Mouse (Mus musculus): Measurements from ENCODE around the gene 2900026A02Rik. TPM values are rescaled to one million over a fixed set of nuclear protein-coding genes. Genes with fewer than 3 reads are reported as not detected.
A peak's percentile ranks its signal among the peaks of the same experiment; 100 is the strongest.

Gene 2900026A02Rik
- total RNA-seq, 2 experiments from 2014 or later, result 21.3 to 25.8 TPM

DNA sequence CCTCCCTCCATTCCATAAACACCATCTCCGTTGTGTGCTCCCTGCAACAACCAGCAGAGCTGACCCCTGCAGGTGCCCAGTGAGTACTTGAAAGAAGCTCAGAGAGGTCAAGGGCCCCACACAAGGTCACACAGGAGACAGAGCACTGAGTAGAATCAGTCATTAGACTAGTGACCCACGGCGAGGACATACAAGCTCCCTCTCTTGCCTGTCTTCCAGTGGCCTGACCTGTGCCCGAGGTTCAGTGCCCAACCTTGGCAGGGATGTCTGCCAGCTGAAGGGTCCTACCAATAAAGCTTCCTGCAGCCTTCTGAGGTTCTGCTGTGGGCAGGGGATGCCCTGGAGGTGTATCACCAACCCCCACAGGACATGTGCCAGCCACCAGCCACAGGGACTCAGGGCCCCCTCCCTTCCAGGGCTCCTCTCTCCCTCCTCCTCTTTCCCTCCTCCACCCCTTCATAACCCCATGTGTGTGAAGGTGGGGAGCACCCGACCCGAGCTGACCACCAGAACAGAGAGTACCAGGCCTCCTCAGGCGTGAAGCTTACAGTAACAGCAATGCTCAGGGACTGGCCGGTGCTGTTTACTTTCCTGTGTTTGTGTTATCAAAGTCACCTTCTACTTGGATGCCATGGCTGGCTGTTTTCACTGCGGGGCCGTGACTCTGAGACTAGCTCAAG is 8.7 kb downstream of the 2900026A02Rik start:
- no peak for DNase-seq (ENCODE audit: low spot score)

DNA sequence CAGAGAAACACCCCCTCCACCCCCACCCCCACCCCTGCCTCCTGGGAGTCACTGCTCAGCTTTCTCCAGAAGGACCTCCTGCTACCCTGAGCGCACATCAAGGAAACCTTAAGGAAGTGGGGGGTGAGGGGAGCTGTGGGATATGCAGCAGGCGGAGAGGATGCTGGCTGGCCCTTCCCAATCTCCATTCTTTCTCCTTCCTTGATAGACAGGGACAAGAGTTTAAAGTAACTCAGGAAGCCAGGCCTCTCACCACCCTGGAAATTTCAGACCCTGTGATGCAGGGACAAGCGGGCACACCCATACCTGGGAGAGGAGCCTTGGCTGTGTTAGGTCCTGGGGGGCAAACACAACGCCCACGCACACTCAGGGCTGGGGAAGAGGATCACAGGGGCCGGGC is 10.7 kb downstream of the 2900026A02Rik start:
- no peak for DNase-seq (ENCODE audit: low spot score)

DNA sequence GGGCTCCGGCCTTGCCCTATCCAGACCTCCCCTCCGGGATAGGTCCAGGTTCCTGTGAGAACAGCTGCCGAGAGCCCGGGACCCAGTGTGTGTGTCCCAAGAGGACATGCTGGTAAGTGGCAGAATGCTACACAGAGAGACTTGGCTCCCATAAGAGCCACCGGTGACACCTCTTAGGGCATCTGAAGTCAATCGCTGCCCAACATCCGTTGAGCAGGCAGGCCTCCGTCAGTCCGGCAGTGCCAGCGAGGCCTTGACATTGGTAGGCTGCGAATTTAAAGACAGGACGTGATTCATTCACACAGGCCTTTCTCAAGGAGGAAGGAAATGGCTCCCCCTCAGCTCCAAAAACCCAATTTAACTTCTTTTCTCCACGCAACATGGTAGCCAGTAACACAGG is 11.1 kb downstream of the 2900026A02Rik start:
- DNase-seq (ENCODE audit: low spot score), result no peak

DNA sequence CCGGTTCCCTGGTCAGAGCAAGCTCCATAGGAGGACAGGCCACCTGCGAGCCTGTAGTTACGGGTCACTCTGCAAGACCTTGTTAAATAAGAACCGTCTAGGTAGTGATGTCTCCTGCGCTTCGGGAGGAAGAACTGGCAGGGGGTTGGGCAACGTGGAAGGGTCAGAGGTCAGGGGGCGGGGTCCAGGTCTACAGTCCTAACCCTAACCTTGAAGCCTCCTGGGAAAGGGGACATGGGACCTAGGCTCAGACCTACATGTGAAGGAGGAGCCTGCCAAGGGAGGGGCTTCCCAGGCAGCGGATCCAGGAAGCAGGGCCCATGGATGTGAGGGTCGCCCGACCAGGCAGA is 11.7 kb downstream of the 2900026A02Rik start:
- no peak for DNase-seq (ENCODE audit: low spot score)

DNA sequence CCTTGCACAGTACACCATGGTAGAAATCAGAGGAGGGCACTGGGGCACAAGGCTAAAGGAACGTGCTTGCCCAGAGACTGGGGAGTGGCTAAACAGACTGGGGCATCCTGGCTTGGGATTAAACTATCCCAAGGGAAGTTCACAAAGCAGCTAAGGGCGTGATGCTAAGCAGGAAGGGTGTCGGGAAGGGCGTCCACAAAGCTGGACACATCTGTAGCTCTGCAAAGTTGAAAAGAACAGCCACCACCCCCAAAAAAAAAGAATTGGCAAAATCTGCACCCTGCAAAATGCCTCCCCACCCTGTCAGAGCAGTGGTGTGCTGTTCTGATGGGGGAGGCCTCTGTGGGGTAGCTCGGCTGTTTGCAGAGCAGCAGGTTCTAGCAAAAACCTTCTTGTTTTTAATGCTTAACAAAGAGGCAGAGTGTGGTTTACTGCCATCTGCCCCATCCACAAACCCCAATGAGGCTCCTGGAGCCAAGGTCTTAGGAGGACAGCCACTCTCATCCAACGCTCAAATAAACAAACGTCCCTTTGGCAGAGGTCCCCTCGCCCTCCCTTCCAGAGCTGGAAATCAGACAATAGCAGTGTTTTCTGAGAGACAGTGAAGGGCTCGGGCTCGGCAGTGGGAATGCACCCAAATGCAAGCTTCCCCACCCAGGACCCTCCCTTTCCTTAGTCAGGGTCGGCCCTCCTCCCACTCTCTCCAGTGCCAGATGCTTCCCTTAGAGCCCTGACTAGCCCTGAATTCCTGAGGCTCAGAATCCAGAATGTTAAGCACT is 12.2 kb downstream of the 2900026A02Rik start:
- DNase-seq (ENCODE audit: low spot score), result peak; percentile 86

DNA sequence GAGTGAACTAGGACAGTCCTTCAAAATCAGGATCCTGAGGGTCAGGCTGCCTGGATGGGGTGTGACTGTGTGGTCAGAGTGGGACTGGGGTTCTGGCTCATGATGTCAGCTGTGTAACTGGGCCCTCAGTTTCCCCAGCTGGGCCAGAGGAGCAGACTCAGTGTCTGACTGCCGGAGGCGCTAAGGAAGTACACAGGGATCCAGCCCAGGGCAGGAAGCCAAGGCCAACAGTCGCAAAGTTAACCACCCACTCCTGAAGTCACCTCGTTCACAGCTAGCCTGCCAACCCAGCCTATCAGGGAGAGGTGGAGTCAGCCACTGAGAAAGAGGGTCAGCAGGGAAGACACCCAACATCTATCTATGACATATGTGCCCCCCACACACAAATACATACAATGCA is 13.0 kb downstream of the 2900026A02Rik start:
- peak; percentile 63 for DNase-seq (ENCODE audit: low spot score)

DNA sequence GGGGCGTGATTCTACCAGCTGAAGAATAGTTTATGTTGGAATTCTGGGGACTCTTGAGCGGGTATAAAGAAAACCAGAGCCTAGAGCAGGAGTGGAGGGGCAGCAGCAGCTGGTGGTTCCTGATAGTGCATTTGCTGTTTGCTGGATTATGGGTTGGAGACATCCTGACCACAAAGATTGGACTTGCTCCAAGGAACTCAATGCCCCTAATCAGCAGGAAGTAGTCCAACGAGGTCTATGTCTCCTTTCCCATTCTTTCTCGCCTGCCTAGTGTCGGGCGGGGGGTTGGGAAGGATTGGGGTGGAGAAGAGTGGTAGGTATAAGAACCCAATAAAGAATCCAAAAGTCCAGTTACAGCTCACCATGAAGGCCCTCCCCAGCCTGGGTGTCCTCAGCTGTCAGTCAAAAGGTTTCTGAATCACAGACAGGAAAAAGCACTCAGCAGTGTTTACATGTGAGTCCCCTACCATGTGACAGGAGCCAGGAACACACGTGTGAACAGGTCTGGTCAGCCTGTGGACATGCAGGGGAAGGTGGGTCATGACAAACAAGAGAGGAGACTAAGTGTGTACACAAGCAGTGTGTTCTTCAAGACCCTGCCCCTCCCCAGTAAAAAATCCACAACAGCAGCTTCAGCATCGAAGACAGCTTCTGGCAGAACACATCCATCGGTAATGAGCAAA is 14.2 kb downstream of the 2900026A02Rik start:
- DNase-seq (ENCODE audit: low spot score), result no peak

DNA sequence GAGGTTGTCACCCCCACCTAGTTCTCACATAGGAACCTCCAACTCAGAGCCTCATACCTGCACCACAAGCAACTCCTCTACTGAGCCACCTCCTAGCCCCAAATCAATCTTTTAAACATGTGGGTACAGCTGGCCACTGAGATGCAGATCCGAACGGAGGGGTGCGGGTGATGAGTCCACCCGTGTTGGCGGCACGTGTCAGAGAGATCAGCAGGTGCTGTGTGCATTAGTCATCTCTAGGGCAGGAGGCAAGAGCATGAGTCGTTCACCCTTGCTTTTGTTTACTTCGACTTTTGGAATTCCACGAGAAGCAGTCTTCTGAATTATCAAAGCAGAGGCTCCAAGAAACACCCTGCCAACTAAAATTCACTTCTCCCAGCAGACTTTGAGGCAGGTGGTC is 16.8 kb downstream of the 2900026A02Rik start:
- no peak for DNase-seq (ENCODE audit: low spot score)

DNA sequence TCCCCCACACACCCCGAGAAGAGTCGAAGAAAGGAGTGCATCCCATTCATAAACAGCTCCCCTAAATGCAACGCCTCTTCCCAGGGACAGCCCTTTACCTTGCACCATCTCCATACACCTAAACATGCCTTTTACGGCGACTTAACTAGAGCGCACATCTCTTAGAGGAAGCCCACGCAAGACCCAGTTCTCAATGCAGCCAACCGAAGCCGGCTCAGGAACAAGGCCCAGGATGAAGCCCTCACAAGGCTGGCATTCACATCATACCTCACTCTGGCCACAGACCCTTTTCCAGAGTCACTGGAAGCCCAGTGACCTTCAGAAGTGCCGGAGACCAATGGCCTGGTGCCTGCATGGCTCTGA is 21.3 kb downstream of the 2900026A02Rik start:
- DNase-seq (ENCODE audit: low spot score), result no peak

DNA sequence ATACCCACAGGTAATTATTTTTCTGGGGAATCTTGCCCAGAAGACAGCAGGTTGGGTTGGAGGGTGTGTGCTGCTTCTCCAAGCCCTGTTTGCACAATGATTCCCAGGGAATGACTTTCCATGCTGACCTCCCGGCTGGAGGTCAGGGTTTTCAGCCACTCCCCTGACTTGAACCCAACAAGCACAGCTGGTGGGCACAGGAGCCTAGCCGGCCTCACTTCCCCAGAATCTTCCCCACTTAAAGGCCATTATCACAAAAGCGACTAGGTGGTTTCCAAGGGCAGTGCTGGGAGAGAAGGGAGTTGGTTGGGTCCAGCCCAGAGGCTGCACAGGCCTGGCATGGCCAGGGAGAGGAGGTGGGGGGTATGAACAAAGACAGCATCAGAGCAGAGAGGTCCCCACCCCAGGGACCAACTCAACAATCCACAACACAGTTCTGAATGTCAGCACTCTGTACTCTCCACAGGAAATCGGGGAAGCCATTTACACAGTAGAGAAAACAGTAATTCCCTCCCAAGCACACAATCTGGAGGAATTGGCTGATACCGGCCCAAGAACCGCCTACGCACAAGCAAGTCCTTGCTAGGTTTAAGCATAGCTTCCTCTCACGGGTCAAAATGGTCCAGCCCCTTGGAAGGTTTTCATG is 21.8 kb downstream of the 2900026A02Rik start:
- no peak for DNase-seq (ENCODE audit: low spot score)

DNA sequence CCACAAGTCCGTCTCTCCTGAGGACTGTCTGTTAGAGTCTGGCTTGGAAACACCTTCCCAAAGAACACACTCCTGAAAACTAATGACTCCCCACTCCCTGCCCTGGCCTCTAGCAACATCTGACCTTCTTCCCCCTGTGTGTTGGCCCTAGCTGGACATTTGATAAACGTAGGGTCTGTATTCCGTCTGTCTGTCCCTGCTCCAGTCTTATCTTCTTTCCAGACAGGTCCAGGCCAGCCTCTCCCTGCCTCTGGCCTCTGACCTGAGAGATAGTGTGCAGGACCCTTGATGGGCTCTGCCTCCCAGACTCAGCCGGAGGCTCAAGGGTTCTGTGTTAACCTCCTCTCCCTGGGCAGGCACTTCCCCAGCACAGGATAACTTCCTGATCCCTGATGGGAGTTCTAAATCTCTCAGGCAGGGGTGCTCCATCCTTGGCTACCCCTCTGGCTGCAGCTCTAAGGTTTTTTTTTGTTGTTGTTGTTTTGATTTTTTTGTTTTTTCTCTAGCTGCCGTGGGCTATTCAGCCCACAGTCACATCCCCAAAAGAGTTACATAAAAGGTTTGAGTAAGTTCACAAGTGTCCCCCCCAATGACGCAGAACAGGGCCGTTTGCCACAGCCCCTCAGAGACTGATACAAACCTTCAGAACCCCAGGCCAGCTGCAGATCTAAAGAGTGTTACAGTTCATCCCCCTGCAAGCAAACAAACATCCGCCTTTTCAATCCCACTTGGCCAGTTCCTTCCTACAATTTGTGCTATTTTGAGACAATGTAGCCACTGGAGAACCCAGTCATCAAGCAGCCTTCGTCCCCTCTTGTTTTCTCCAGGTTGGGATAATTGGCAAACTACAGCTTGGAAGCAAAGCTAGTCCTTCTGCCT is 23.9 kb downstream of the 2900026A02Rik start:
- no peak for DNase-seq (ENCODE audit: low spot score)

DNA sequence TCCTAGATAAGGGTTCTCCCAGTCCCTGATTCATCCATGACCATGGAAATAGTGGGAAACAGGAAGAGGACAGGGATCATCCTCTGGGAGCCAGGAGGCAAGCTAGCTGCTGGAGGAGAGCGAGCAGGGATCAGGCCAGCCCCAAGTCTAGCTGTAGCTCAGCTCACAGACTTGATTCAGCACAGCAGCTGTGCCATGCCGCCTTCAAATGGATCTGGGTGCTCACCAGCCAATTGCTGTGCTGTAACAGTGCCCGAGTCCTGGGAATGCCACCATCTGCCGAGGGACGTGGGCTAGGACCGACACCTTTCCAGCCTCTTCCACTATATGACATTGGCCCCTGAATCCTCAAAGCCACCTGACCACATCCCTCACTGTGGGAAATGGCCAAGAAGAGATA is 25.1 kb downstream of the 2900026A02Rik start:
- DNase-seq (ENCODE audit: low spot score), result no peak

DNA sequence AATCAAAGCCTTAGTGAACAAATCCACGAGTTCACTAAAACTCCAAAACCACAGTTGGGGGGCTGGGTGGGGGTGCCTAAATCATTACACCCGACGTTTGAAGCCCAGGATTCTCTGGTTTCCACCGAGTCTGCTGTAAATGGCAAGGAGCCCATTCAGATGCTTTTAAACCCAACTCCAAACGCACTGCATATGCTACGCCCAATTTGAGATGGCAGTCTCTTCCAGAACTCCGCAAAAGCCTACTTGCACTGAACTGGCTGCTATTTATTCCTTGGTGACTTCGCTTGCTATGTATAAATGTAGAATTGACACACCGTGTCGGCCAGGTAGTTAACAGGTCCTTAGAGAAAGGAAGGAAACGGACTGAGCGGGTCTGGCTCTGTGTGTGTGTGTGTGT is 25.6 kb downstream of the 2900026A02Rik start:
- DNase-seq (ENCODE audit: low spot score), result no peak

DNA sequence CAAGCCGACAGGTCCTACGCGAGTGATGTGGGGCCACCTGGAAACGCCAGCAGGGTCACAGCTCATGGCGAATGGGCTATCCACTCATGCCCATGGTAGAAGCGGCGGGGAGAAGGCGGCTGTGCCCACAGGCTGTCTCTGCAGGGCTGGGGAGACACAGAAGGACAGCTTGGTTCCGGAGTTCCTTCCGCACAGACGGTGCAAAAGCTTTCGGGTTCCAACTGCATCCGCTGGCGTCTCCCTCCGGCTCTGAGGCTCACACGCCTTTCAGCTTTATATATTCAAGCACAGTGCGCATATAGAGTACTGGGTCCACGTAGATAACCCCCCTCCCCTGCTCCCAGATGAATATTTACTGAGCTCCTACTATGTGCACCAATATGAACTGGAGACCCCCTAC is 27.3 kb downstream of the 2900026A02Rik start:
- no peak for DNase-seq (ENCODE audit: low spot score)

DNA sequence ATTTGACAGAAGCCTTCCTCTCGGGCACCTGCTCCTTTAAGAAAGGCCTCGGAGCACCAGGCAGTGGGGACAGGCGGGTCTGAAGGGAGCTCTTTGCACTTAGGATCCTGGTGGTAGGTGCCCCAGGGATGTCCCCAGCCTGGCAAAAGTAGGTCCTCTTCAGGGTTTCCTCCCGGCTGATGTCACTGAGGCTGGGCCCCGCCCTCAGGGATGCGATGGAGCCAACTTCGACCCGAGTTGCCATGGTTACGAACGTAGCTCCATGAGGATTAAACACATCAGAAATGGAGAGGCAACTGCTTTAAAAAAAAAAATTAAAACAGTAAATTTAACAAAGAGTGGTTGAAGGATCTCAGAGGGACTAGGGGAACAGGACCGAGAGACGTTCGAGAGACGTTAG is 29.1 kb downstream of the 2900026A02Rik start:
- peak; percentile 34 for DNase-seq (ENCODE audit: low spot score)

DNA sequence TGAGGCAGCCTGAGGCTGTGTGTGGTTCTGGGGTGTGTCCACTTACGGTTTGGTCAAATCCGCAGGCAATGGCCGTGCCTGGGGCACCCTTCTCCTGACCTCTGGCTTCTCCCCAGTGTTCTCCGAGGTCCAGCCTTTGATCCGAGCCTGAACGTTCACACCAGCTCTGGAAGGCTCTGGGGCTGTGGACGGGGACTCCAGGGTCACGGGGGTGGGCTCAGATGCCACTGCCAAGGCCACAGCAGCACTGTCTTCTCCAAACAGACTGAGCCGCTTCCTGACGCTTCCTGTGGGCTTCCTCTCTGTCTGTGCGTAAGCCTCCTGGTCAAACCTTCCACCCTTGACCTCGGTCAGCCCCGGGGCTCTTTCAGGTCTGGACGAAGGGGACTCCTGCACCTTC is 30.5 kb downstream of the 2900026A02Rik start:
- DNase-seq (ENCODE audit: low spot score), result no peak

DNA sequence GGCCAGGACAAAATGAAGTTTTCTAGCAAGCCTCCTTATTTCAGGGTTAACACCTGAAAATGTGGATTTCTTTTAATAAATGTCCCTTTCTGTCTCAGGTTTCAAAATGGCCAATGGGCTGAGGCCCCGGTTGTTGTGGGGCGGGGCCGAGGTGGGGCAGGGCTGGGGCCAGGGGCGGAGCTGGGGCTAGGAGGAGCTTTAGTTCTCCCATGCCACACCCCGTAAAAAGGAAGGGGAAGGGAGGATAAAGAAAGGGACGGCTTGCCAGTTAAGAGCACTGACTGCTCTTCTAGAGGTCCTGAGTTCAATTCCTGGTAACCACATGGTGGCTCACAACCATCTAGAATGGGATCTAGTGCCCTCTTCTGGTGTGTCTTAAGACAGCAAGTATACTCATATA is 39.6 kb downstream of the 2900026A02Rik start:
- no peak for DNase-seq (ENCODE audit: low spot score)

DNA sequence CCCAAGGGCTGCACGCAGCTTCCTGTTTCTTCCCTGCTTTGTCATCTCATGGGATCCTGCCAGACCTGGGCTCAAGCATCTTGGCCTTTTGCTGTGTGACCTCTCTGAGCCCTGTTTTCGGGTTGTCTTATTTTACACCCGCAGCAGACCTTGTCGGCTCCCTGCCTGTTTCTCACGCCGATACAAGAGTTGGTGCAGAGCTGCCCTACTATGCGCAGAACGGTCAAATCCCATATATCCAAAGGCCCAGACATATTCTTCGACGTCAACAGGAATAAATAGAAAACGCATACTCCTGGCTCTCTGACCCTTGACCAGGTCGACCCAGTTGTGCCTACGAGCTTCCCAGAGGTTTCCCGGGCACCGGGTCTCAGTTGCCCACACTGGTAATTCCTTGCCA is 40.3 kb downstream of the 2900026A02Rik start:
- no peak for DNase-seq (ENCODE audit: low spot score)

DNA sequence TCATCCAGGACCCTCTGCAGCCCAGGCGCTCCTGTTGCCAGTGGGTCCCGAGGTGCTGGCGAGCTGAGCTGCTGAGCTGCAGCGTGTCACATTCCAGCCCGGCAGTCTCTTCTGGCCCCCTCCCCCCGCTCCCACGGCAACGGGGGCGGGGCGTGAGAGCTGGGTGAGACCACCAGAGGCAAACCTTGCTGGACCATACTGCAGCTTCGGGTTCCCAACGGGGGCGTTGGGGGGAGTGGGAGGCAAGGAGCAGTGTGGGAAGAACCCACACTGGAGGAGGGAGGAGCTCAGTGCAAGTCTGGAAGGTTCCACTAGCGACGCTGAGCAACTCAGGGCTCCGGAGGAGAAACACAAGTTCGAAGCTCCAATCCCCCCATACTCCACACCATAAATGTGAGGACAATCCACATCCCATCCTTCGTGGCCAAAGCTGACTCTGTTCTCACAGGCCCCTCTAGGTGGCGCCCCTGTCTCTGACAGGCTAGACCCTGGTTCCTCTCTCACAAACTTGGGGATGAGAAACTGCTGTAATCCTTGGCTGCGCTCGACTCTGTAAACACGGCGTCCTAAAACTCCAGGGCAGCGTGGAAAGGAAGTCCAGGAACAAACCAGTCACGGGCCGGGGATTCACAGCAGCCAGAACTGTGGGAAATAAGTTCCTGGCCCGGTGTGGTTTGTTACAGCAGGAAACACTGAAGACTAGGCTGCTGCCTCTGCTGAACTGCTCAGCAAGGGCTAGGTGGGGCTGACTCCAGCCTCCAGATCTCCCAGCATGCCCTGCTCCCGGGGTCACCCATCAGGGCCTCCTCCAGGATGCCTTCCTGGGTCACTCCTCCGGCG is 41.0 kb downstream of the 2900026A02Rik start:
- DNase-seq (ENCODE audit: low spot score), result peak; percentile 89

DNA sequence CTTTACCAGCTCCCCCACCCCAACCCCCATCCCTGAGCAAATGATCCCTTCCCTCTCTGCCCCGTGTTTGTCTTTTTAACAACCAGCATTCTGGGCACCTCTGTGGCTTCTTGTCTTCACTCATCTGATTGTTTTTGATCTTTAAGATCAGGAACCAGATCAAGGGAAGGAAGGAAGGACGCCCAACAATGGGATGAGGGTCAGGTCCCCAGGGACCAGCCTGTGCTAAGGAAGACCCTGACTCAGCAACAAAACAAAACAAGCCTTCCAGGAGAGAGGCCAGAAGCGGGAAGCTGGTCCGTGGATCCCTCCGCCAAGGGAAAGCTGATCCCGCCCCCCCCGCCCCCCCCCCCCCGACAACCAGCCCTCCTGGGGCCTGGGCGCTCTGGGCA is 41.6 kb downstream of the 2900026A02Rik start:
- no peak for DNase-seq (ENCODE audit: low spot score)
